Mouse (Mus musculus) T-cell, adult 66 days (primary cell): ENCODE results near the gene Olfr561. TPM values are rescaled to one million over a fixed set of nuclear protein-coding genes. Genes with fewer than 3 reads are reported as not detected.

Source experiments
- total RNA-seq, 2 experiments: library from RNA; stranded (reverse); gene quantifications; 3 replicates in 1 of 2; 4 replicates in 1 of 2; pipeline ENCODE4 v1.2.4; 2023

The Olfr561 gene
- not detected for total RNA-seq

GRCm38 (mm10) chr7:102770921-102771320, at the start of gene Olfr561:
Olfr561 (plus strand) TSS chr7:102771221.

GRCm38 (mm10) chr7:102727391-102727790, 43.6 kb upstream of the Olfr561 start, which contains the start of gene Olfr559:
Olfr559 (minus strand) TSS chr7:102727491.

GRCm38 (mm10) chr7:102759266-102759665, 11.8 kb upstream of the Olfr561 start, which contains the start of the genes Olfr560 and Olfr78:
Olfr560 (minus strand) TSS chr7:102759366.
Olfr78 (minus strand) TSS chr7:102759471.

GRCm38 (mm10) chr7:102803180-102803579, 32.2 kb downstream of the Olfr561 start, which contains the start of gene Olfr564:
Olfr564 (plus strand) TSS chr7:102803480.

Other genes starting within 250 kb of the Olfr561 start
- not detected for gene Olfr547, start 236.5 kb upstream of the Olfr561 start, total RNA-seq
- gene Olfr548-ps1, start 230.3 kb upstream of the Olfr561 start, total RNA-seq: not detected
- not detected for gene Olfr549, start 221.4 kb upstream of the Olfr561 start, total RNA-seq
- 10 to 100 TPM; 48.7 to 64.4 TPM for gene Trim21, start 205.7 kb upstream of the Olfr561 start, total RNA-seq
- gene Olfr550, start 199.8 kb upstream of the Olfr561 start, total RNA-seq: not detected
- not detected for gene Olfr551, start 179.3 kb upstream of the Olfr561 start, total RNA-seq
- gene Olfr552, start 173.5 kb upstream of the Olfr561 start, total RNA-seq: not detected
- not detected for gene Olfr553, start 153.0 kb upstream of the Olfr561 start, total RNA-seq
- gene Olfr554, start 132.8 kb upstream of the Olfr561 start, total RNA-seq: not detected
- gene Olfr555, start 112.4 kb upstream of the Olfr561 start, total RNA-seq: not detected
- not detected for gene Olfr556, start 106.3 kb upstream of the Olfr561 start, total RNA-seq
- 10 to 100 TPM; 12.1 to 15.4 TPM for gene Trim68, start 83.9 kb upstream of the Olfr561 start, total RNA-seq
- gene Olfr557, start 75.3 kb upstream of the Olfr561 start, total RNA-seq: not detected
- gene Olfr558, start 69.0 kb upstream of the Olfr561 start, total RNA-seq: not detected
- gene Olfr33, start 52.2 kb upstream of the Olfr561 start, total RNA-seq: not detected
- gene Olfr559, start 43.7 kb upstream of the Olfr561 start, total RNA-seq: not detected
- not detected for gene Olfr560, start 11.9 kb upstream of the Olfr561 start, total RNA-seq
- gene Olfr78, start 11.8 kb upstream of the Olfr561 start, total RNA-seq: not detected
- gene Olfr564, start 32.3 kb downstream of the Olfr561 start, total RNA-seq: not detected
- not detected for gene Olfr566, start 87.5 kb downstream of the Olfr561 start, total RNA-seq
- gene Olfr568, start 105.9 kb downstream of the Olfr561 start, total RNA-seq: not detected
- gene Olfr569, start 119.7 kb downstream of the Olfr561 start, total RNA-seq: not detected
- gene Olfr570, start 123.4 kb downstream of the Olfr561 start, total RNA-seq: not detected
- under 1 TPM; 0.12 to 0.17 TPM for gene Olfr571, start 146.3 kb downstream of the Olfr561 start, total RNA-seq
- not detected for gene Olfr572, start 153.2 kb downstream of the Olfr561 start, total RNA-seq
- not detected for gene Olfr573-ps1, start 171.4 kb downstream of the Olfr561 start, total RNA-seq
- not detected for gene Olfr574, start 177.2 kb downstream of the Olfr561 start, total RNA-seq
- not detected for gene Olfr575, start 187.6 kb downstream of the Olfr561 start, total RNA-seq
- gene Olfr576, start 191.4 kb downstream of the Olfr561 start, total RNA-seq: not detected
- gene Olfr577, start 204.7 kb downstream of the Olfr561 start, total RNA-seq: not detected
- gene Olfr578, start 218.1 kb downstream of the Olfr561 start, total RNA-seq: not detected